Mouse (Mus musculus) ES-Bruce4 (cell line): ENCODE measurements around the gene Krt78.

Source experiments
- CTCF ChIP-seq: IDR thresholded peaks from one replicate; pipeline ENCODE4 v1.8.1; 2011; ENCODE audit warnings: low read depth, low read length
- EP300 ChIP-seq: IDR thresholded peaks from 2 replicates; pipeline ENCODE4 v1.6.1; 2011; ENCODE audit warnings: low read depth, low read length; ENCODE audit not compliant: insufficient read depth
- POLR2A ChIP-seq: IDR thresholded peaks from one replicate; pipeline ENCODE4 v1.8.1; 2011; ENCODE audit warnings: low read length; ENCODE audit not compliant: insufficient read depth

DNA sequence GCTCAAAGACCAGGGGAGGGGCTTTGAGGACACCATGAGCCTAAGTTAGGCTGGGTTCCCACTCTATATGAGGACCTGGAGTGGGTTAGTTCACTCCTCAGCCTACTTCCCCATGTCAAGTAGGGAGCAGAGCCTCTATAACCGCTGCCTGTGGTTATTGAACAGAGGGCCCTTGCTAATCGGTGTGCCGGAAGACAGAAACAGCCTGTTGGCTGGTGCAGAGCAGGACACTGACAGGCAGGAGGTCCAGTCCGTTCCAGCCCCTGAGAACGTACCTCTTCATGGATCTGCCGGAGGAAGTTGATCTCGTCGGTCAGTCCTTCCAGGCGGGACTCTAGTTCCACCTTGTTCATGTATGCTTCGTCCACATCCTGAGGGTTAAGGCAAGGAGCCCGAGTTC, 45.1 kb upstream of the Krt78 start:
- TF ChIP-seq POLR2A (no peak), CTCF (no peak), EP300 (no peak)
